Mouse (Mus musculus) left cerebral cortex, adult 2 months (tissue): ENCODE results near the gene 2310002L09Rik. TPM values are rescaled to one million over a fixed set of nuclear protein-coding genes. Genes with fewer than 3 reads are reported as not detected.
"Not testable (repeated sequence)": the region's sequence is repeated elsewhere in the genome, so short reads cannot be mapped to it uniquely, and the experiment has no call there.

ENCODE experiments used
- DNase-seq, 2 experiments: peaks; one replicate each; pipeline ENCODE4 v3.0.0; 2021 to 2022; ENCODE audit warnings: low spot score in 2 of 2, mixed read lengths in 1 of 2; ENCODE audit errors: extremely low spot score in 1 of 2
- H3K27ac ChIP-seq: fragments of 200-600 bp; 2 replicates; pipeline ENCODE4 v1.8.1; 2022
- H3K4me3 ChIP-seq: fragments of 200-600 bp; 2 replicates; pipeline ENCODE4 v1.8.1; 2022
- CTCF ChIP-seq: fragments of 200-600 bp; IDR thresholded peaks from 2 replicates; pipeline ENCODE4 v1.8.1; 2022; ENCODE audit warnings: antibody characterized with exemption, mild to moderate bottlenecking, moderate library complexity
- intact Hi-C: fragments of 180-260 bp; cut with DNase I; formaldehyde crosslinking; loops from one replicate; pipeline ENCODE4 v1.15.1; 2025
- long read RNA-seq, 2 experiments: library from polyadenylated mRNA; stranded (forward); transcript quantifications; one replicate each; pipeline ENCODE4 v2.0.0; 2021; ENCODE audit warnings: borderline mapping rate in 2 of 2
- total RNA-seq, 2 experiments: library from RNA; stranded (reverse); gene quantifications; 2 replicates each; pipeline ENCODE4 v1.2.3; 2021

2310002L09Rik gene
- not detected for total RNA-seq
- long read RNA-seq, experiment 1: 0 reads
- long read RNA-seq, experiment 2: 0 reads

DNA sequence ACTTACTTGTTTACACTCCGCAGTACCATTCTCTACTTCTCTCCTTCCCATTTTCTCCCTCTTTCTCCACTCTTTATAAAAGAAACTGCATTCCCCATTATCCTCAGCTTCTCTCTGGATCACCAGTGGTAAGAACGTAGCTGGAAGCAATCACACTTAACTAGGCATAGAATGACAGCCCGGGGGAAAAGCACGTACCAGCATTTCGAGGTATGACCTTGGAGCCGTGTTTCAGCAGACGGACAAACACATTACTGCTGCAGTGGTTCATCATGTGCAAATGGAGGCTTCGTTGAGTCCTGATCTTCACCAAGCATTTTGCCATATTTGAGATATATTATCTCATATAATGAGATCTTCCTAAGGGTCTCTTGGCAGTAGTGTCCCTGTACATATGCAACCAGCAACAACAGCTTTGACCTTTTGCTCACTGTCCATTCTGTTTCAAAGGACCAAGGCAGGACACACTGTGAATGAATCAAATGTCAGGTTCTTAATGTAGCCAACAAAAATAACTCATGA lies at the start of gene 2310002L09Rik:
Gene 2310002L09Rik (minus strand): TSS at position 472 of the 522 bp plus-strand sequence.
- no peak for TF ChIP-seq CTCF
- H3K27ac ChIP-seq: no peak within 1 kb of the TSS
- intact Hi-C loops: no loop called here
- H3K4me3 ChIP-seq: no peak within 1 kb of the TSS
- DNase-seq: no peak

DNA sequence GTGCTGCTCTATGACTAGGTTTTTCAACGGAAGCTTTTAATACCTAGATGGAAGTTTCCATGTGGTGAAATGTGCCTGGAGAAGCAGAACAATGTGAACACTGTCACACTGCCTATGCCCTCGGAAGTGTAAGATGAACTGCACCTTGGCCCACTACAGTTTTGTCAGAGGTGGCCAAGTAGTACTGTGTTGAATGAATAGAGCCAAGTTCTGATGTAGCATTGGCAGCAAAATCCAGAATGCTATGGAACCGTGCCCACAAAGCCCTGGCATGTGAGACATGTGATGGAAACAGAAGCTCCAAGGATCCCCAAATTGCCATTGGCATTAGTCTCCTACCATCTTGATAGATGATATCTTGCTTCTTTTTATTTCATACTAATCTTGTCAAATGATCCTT lies 29.8 kb upstream of the 2310002L09Rik start:
- DNase-seq: no peak
- no peak overlapping the region for H3K4me3 ChIP-seq
- H3K27ac ChIP-seq: no peak overlapping the region
- intact Hi-C loops: no loop called here
- TF ChIP-seq CTCF: no peak

DNA sequence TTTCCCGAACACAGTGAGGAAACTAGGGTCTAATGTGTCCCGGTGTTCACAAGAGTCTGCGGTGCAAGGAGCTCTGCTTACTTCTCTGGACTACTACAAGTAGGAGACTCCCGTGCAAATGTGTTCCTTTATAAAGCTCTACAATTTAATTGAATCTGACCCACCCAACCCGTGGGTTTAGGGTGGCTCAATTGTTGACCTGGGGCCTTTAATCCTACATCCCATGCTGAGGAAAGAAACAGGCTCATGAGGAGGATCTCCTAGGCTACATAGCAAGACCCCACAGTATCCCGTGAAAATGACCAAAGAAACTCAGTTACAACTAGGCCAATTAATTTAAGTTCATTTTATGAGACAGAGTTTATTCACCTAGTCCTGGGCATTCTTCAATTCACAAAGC lies 30.0 kb downstream of the 2310002L09Rik start, which contains the start of gene Gm11756:
Gene Gm11756 (minus strand): TSS at position 101 of the 400 bp plus-strand sequence.
- intact Hi-C loops, H3K4me3 ChIP-seq, DNase-seq, H3K27ac ChIP-seq: not testable (repeated sequence)

DNA sequence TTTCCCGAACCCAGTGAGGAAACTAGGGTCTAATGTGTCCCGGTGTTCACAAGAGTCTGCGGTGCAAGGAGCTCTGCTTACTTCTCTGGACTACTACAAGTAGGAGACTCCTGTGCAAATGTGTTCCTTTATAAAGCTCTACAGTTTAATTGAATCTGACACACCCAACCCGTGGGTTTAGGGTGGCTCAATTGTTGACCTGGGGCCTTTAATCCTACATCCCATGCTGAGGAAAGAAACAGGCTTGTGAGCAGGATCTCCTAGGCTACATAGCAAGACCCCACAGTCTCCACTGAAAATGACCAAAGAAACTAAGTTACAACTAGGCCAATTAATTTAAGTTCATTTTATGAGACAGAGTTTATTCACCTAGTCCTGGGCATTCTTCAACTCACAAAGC lies 44.8 kb downstream of the 2310002L09Rik start, which contains the start of gene Gm13871:
Gene Gm13871 (minus strand): TSS at position 101 of the 400 bp plus-strand sequence.
- H3K4me3 ChIP-seq, DNase-seq, intact Hi-C loops, H3K27ac ChIP-seq: not testable (repeated sequence)

DNA sequence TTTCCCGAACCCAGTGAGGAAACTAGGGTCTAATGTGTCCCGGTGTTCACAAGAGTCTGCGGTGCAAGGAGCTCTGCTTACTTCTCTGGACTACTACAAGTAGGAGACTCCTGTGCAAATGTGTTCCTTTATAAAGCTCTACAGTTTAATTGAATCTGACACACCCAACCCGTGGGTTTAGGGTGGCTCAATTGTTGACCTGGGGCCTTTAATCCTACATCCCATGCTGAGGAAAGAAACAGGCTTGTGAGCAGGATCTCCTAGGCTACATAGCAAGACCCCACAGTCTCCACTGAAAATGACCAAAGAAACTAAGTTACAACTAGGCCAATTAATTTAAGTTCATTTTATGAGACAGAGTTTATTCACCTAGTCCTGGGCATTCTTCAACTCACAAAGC lies 59.6 kb downstream of the 2310002L09Rik start, which contains the start of gene Gm11757:
Gene Gm11757 (minus strand): TSS at position 101 of the 400 bp plus-strand sequence.
- intact Hi-C loops, H3K27ac ChIP-seq, DNase-seq, H3K4me3 ChIP-seq: not testable (repeated sequence)

Other genes with a start within 250 kb of the 2310002L09Rik start
- gene Rasef, start 159.9 kb downstream of the 2310002L09Rik start, total RNA-seq: under 1 TPM in 1 of 2 experiments, not detected in 1; 0.11 TPM
- gene Gm11758, start 74.6 kb downstream of the 2310002L09Rik start, total RNA-seq: not detected
- not detected for gene Gm11757, start 59.7 kb downstream of the 2310002L09Rik start, total RNA-seq
- not detected for gene Gm13871, start 44.9 kb downstream of the 2310002L09Rik start, total RNA-seq
- gene Gm11756, start 30.1 kb downstream of the 2310002L09Rik start, total RNA-seq: not detected
- 1 to 10 TPM; 6.5 to 6.8 TPM for gene Frmd3, start 62.6 kb upstream of the 2310002L09Rik start, total RNA-seq